Mouse (Mus musculus) stomach, embryonic 14.5 days (tissue): ENCODE data around the gene Bmp7. TPM values are rescaled to one million over a fixed set of nuclear protein-coding genes. Genes with fewer than 3 reads are reported as not detected.
A peak's percentile ranks its signal among the peaks of the same experiment; 100 is the strongest.

Source experiments
- ATAC-seq: fragments of 200-750 bp; cut with Nextera tagmentation; 2 replicates; pipeline ENCODE4 v1.8.0; 2017; ENCODE audit warnings: low read depth, moderate TSS enrichment; ENCODE audit not compliant: insufficient number of reproducible peaks, insufficient read depth, low FRiP score
- H3K27ac ChIP-seq: fragments of 300-500 bp; sonication (generic); 2 replicates; pipeline ENCODE4 v1.5.1; 2014; ENCODE audit warnings: mild to moderate bottlenecking, low read length, moderate library complexity, mixed read lengths
- H3K27me3 ChIP-seq: fragments of 300-500 bp; sonication (generic); 2 replicates; pipeline ENCODE4 v1.6.1; 2014; ENCODE audit warnings: low read length, control low read depth, mixed read lengths; ENCODE audit not compliant: control insufficient read depth, insufficient read depth
- H3K36me3 ChIP-seq: fragments of 300-500 bp; sonication (generic); 2 replicates; pipeline ENCODE4 v1.6.1; 2014; ENCODE audit warnings: mild to moderate bottlenecking, control low read depth, low read length, moderate library complexity, mixed read lengths; ENCODE audit not compliant: control insufficient read depth, insufficient read depth
- H3K4me1 ChIP-seq: fragments of 300-500 bp; sonication (generic); 2 replicates; pipeline ENCODE4 v1.6.1; 2014; ENCODE audit warnings: low read length, control low read depth, mixed read lengths; ENCODE audit not compliant: control insufficient read depth, insufficient read depth
- H3K4me2 ChIP-seq: fragments of 300-500 bp; sonication (generic); replicated peaks from 2 replicates; pipeline ENCODE4 v1.6.1; 2014; ENCODE audit warnings: low read depth, low read length, control low read depth
- H3K4me3 ChIP-seq: fragments of 300-500 bp; sonication (generic); 2 replicates; pipeline ENCODE4 v1.5.1; 2014; ENCODE audit warnings: low read depth, low read length, control low read depth
- H3K9ac ChIP-seq: fragments of 300-500 bp; sonication (generic); replicated peaks from 2 replicates; pipeline ENCODE4 v1.6.1; 2014; ENCODE audit warnings: low read depth, mild to moderate bottlenecking, control low read depth, low read length, moderate library complexity, mixed read lengths
- H3K9me3 ChIP-seq: fragments of 300-500 bp; sonication (generic); 2 replicates; pipeline ENCODE4 v1.6.1; 2016; ENCODE audit warnings: low read depth, low read length, control low read depth; ENCODE audit not compliant: control insufficient read depth
- WGBS: fragments of 180-500 bp; shearing (Covaris S2); extraction: QIAGEN DNeasy Blood & Tissue Kit; methylation state at CpG from one replicate; pipeline ENCODE4 v1.1.7; 2014; 5-methylcytosine and 5-hydroxymethylcytosine counted together
- polyA plus RNA-seq: library from polyadenylated mRNA; unstranded; fragments of >200 nt; fragmentation: Nextera tagmentation; extraction: Ambion mirVana; gene quantifications from 2 replicates; pipeline ENCODE4 v1.2.1, GENCODE M21; 2014

Gene Bmp7
- 20.7 and 24.0 TPM in 2 replicates for polyA plus RNA-seq

DNA sequence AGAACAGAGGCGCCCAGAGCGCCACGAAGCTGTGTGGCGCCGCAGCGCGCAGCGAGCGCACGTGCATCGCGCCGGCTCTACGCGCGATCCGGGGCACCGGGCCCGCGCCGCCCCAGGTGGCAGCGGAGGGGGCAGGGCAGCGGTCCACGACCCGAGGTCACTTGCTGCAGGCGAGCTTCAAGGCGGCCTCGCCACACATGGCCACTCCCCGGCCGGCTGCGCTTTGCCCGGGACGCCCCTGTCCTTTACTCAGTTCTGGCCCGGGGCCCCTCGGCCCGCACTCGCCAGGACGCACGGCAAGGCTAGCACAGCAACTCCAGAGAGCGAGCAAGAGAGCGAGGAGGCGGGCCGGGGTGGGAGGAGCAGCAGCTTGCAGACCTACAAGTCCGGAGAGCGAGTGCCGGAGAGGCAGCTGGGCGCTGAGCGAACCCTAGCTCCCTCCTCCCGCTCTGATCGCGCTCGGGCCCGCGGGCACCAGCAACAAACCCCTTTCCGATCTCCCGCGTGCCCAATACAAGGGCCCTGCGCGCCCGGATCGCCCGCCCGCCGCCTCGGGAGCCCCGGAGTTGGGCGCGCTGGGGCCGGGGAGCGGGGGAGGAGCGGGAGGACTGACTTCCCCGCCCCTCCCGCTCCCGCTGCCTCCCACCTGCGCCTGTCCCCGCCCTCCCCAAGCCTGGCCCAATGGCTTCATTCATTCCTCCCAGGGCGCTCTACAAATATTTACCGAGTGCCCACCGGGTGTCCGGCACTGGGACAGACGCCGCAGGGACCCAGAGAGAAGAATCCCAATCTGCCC lies at the start of gene Bmp7:
Gene Bmp7 (minus strand): TSS at position 319 of the 796 bp plus-strand sequence.
- under 1% methylated on average over 66 of the region's 82 CpGs for WGBS
- Histone ChIP-seq H3K27ac (peak within 1 kb of the TSS; percentile 88), H3K4me3 (peak within 1 kb of the TSS; percentile 62), H3K36me3 (no peaks in the 10 kb centered on the region), H3K27me3 (no peaks in the 10 kb centered on the region), H3K9ac (peak within 1 kb of the TSS; percentile 59), H3K4me2 (peak within 1 kb of the TSS; percentile 99), H3K9me3 (no peaks in the 10 kb centered on the region), H3K4me1 (peaks cover 47% of the 10 kb centered on the region)
- ATAC-seq = peak; percentile 64

DNA sequence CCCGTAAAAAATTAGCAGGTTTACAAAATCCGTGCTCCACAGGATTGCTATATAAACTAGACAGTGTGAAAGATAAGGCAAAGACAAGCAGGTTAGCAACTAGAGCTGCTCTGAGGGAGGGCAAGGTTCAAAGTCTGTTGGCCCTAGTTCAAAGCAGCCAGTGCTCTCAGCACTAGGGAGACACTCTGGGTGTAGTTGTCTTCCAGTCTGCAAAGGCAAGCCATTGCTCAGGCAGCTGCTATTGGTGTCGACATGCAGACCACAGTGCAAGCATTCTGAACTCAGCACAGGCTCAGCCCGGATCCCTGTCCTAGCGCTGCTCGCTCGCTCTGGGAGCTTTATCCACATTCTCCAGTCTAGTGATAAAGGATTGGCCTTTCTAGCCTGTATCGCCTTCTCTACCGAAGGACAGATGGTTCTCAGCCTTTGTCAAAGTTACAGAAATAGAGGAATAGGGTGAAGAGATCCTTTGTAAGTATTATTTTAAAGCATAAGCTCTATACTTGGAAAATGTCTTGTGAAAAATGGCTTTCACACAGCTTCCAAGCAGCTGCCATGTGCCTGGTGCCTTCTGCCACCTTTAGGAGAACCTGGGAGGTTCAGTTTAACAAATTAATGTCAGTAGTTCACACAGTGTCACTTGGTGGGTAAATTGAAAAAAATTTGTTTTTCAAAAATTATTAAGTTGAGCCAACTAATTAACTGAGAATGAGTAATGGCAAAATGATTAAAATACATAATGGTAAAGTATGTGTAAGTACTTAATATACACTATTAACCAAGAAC lies 42.8 kb upstream of the Bmp7 start:
- Histone ChIP-seq H3K4me3 (no peak overlapping the region), H3K4me1 (no peaks in the 10 kb centered on the region), H3K27ac (no peak overlapping the region), H3K36me3 (no peaks in the 10 kb centered on the region), H3K27me3 (no peaks in the 10 kb centered on the region), H3K4me2 (no peak overlapping the region), H3K9ac (no peak overlapping the region), H3K9me3 (no peaks in the 10 kb centered on the region)
- 57% methylated on average over 9 of the region's 9 CpGs for WGBS
- no peak for ATAC-seq

DNA sequence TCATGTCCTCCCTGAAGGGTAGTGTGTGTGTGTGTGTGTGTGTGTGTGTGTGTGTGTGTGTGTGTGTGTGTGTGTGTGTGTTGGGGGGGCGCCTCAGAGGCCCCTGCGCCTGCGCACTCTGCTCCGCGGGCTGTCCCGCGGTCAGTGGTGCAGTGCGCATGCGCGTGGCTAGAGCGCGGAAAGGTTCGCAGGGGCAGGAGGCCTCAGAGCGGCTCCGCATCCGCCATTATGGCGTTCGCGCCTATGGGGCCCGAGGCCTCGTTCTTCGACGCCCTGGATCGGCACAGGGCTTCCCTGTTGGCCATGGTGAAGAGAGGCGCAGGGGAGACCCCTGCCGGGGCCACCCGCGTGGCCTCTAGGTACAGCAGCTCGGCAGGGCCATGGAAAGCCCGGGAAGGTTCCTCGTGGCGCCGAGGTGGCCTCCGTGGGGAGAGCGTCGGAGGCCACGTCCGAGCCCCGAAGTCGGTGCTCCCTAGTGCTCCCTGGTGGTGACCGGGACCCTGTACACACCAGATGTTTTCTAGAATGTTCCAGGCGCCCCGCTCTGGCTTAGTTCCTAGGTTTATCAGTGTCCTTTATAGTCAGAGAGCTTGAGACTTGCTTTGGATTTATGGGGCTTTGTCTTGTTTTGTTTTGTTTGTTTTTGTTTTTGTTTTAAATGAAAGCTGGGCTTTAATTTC lies 39.7 kb upstream of the Bmp7 start:
- H3K27me3 ChIP-seq = no peaks in the 10 kb centered on the region
- no peaks in the 10 kb centered on the region for H3K9me3 ChIP-seq
- H3K4me2 ChIP-seq = no peak overlapping the region
- H3K9ac ChIP-seq = no peak overlapping the region
- 0 out of 2 replicates have a peak, but pooled peaks cover 7% of the 10 kb centered on the region for H3K4me1 ChIP-seq
- H3K27ac ChIP-seq = no peak overlapping the region
- 94% methylated on average over 43 of the region's 43 CpGs for WGBS
- no peak for ATAC-seq
- no peaks in the 10 kb centered on the region for H3K36me3 ChIP-seq
- no peak overlapping the region for H3K4me3 ChIP-seq

DNA sequence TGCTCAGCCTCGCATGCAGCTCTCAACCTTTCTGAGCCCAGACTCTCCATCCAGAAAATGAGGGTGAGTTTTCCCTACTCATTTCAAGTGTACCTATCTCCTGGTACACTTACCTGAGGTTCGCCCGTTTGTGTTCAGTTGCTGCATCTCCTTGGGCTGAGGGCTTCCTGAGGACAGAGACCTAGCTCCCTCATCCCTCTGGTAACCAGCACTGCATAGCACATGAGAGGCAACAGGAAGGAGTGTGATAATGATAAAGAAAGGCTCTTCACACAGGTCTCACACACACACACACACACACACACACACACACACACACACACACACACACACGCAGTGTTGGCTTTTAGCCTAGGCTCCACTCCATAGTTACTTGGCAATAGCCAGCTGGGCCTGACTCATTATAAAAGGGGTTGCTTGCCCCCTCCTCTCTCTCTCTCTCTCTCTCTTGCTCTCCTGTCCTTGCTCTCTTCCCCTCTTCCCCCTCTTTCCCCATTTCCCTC lies 38.1 kb upstream of the Bmp7 start:
- H3K9me3 ChIP-seq = no peaks in the 10 kb centered on the region
- H3K4me1 ChIP-seq = 0 out of 2 replicates have a peak, but pooled peaks cover 7% of the 10 kb centered on the region
- no peaks in the 10 kb centered on the region for H3K27me3 ChIP-seq
- ATAC-seq = no peak
- no peak overlapping the region for H3K9ac ChIP-seq
- H3K36me3 ChIP-seq = no peaks in the 10 kb centered on the region
- WGBS = 60% methylated on average over 4 of the region's 4 CpGs
- no peak overlapping the region for H3K27ac ChIP-seq
- no peak overlapping the region for H3K4me2 ChIP-seq
- no peak overlapping the region for H3K4me3 ChIP-seq

DNA sequence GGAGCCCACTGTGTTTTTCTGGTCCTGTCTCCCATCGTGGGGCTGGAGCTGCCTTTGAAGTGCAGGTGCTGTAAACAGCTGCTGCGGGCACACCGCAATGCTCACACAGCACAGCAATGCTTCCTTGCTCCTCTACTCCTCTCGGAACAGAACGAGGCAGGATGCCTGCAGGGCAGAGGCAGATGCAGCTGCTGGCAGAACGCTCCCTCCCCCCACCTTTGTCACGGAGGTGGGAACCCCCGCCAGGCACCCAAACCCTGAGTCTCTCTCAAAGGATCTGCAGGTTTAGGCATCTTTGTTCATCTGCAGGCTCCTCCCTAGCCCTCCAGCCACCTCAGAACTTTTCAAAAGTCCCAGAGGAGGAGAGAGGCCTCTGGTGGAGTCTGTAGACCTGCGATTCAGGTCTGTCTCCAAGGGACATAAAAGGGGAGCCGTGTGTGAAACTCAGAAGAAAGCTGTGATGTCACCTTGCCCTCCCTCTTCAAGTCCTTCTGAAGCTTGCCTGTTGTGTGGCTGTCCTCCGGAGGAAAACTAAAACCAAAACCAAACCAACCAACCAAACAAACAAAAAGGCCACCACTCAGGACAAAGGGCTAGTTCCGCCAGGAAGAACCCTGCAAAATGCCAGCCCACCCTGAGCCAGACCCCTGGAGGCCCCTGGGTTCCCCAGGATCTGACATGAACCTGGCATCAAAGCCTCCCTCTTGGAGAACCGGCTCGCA lies 37.4 kb upstream of the Bmp7 start, which contains the start of gene Spo11:
Gene Spo11 (plus strand): TSS at position 292 of the 722 bp plus-strand sequence.
- peak within 1 kb of the TSS; percentile 11; the same call in 1 of the 2 replicates for H3K4me2 ChIP-seq
- H3K27ac ChIP-seq = peak within 1 kb of the TSS; percentile 21; the same call in 1 of the 2 replicates
- 19% methylated on average over 14 of the region's 14 CpGs for WGBS
- H3K9ac ChIP-seq = no peak within 1 kb of the TSS
- no peaks in the 10 kb centered on the region for H3K9me3 ChIP-seq
- ATAC-seq = no peak
- no peaks in the 10 kb centered on the region for H3K36me3 ChIP-seq
- 0 out of 2 replicates have a peak, but pooled peaks cover 7% of the 10 kb centered on the region for H3K4me1 ChIP-seq
- H3K4me3 ChIP-seq = no peak within 1 kb of the TSS
- no peaks in the 10 kb centered on the region for H3K27me3 ChIP-seq

DNA sequence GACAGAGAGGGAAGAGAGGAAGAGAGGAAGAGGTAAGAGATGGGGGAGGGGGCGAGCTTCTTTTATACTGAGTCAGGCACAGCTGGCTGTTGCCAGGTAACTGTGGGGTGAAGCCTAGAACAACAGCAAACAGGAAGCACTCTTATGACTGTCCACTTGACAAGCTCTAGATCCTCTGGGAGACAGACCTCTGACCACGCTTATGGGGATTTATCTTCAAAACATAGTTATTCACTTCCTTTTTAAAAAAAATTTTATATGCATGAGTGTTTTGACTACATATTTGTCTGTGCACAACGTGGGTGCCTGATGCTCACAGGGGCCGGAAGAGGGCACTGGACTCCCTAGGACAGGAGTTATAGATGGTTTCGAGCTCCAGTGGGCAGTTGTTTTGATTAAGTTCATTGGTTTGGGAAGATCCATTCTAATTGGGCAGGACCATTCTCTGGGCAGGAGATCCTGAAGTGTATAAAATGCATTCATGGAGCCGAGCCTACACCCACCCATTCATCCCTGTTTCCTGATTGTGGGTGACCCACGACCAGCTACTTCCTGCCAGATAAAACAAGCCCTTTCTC lies 36.6 kb upstream of the Bmp7 start:
- Histone ChIP-seq H3K4me3 (no peak overlapping the region), H3K9me3 (no peaks in the 10 kb centered on the region), H3K27ac (no peak overlapping the region), H3K9ac (no peak overlapping the region), H3K27me3 (no peaks in the 10 kb centered on the region), H3K4me2 (peak overlapping the region; percentile 11; the same call in 1 of the 2 replicates), H3K36me3 (no peaks in the 10 kb centered on the region), H3K4me1 (0 out of 2 replicates have a peak, but pooled peaks cover 7% of the 10 kb centered on the region)
- no peak for ATAC-seq
- WGBS = 30% methylated on average over 7 of the region's 7 CpGs

DNA sequence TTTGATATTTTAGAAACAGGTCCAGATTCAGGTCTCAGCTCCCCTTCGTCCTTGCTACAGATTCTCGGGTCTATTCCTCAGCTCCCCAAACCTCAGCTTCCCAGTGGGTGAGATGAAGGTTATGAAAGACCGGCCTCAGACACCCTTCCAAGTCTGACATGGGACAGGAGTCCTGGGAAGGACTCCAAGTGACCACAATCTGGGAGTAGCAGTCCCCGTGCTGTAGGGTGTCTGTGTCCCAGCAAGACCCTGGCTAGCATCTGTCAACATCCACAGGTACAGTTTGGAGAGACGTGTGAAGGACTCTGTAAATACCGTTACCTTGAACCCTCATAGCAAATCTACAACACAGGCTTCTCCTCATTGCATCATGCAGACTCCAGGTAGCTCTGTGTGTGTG lies 35.0 kb upstream of the Bmp7 start:
- Histone ChIP-seq H3K9ac (no peak overlapping the region), H3K9me3 (no peaks in the 10 kb centered on the region), H3K27me3 (no peaks in the 10 kb centered on the region), H3K4me2 (no peak overlapping the region), H3K27ac (no peak overlapping the region), H3K36me3 (no peaks in the 10 kb centered on the region), H3K4me3 (no peak overlapping the region), H3K4me1 (0 out of 2 replicates have a peak, but pooled peaks cover 7% of the 10 kb centered on the region)
- no peak for ATAC-seq
- WGBS = 82% methylated on average over 6 of the region's 6 CpGs
